Mouse (Mus musculus) liver, embryonic 14 days (tissue): ENCODE measurements around the gene Tmem40. TPM values are rescaled to one million over a fixed set of nuclear protein-coding genes. Genes with fewer than 3 reads are reported as not detected.

Experiments used
- polyA plus RNA-seq: library from polyadenylated mRNA; depleted of rRNA; stranded (reverse); fragments of >200 nt; gene quantifications from 2 replicates; pipeline ENCODE4 v1.2.3, GENCODE M21; 2012; rRNA removed

Gene Tmem40
- 18.6 and 18.9 TPM in 2 replicates for polyA plus RNA-seq

DNA sequence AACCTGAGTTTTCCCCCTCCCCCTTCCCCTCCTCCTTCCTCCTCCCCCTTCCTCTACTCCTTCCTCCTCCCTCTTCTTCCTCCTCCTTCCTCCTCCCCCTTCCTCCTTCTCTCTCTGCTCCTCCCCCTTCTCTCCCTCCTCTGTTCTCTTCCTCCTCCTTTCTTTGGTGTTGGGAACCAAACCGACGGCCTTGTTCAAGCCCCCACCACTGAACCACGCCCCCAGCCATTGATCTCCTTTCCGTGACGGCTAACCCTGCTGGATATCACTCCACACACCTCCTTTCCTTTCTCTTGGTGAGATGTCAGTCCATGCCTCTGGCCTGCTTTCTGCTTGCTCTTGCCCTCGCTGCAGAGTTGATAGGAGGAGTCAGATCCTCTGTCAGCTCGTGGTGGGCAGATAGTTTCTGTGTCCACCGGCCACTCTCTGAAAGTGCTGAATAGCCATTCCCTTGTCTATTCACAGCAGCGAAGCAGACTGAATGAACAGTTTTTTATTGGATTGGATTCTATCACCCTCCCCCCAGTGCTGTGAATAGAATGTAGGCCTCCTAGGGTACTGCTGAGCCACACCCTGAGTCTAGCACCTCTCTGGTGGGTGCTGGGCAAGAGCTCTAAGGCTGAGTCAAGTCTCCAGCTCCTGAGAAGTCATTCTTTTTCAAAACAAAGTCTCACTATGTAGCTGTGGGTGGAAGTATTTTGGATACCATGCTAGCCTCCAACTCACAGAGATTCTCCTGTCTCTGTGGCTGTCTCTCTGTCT lies at the start of gene Tmem40:
Gene Tmem40 (minus strand): TSS at position 416 of the 762 bp plus-strand sequence.

DNA sequence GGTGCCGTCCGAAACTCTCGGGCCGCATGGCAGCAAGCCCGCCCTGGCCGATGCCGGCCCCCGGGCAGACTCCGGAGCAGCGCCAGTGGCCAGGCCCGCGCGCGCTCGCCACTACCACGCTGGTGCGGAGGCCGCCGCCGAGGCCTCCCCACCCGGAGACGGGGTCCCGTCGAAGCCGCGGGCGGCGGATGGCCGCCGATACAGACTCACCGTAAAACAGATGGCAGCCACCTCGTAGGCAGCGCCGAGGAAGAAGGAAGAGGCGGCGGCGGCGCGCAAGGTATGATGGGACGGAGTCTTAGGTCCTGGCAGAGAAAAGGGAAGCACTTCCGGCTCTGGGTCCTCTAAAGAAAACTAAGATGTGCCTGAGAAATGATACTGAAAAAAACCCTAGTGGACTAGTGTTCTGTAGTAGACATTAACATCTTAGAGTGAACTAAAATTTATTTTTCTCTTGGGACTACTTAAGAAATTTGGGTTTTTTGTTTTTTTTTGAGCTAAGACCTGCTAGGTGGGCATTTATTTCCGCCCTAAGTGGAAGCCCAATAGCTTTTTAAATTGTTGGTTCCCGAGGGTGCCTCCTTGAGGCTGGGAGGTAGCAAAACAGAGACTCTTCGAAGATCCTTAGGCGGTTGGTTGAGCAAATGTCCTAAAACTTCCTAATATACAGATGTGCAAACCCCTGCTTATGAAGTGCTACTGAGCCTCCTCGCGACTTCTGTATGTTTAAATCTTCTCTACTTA lies 46.5 kb upstream of the Tmem40 start, which contains the start of gene Rpl32:
Gene Rpl32 (minus strand): TSS at position 260 of the 744 bp plus-strand sequence.

DNA sequence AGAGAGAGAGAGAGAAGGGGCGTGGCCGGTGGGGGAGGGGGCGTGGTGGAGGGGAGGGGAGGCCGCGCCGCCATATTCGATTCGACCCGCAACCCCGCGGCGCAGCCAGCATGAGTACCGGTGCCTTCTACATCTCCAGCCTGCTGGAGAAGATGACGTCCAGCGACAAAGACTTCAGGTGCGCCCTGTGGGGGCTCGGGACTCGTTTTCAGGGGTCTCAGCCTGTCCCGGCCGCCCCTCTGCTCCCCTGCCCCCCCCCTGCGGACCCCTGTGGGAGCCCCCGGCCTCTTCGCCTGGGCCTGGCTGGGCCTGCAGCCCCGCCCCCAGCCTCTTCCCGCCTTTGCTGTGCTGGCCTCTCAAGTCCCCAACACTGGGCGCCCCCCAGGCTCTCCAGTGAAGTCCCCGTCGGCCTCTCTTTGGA lies 12.3 kb upstream of the Tmem40 start, which contains the start of gene Cand2:
Gene Cand2 (plus strand): TSS at position 38 of the 421 bp plus-strand sequence.

Other genes with a start within 250 kb of the Tmem40 start
- gene Tsen2, start 217.7 kb downstream of the Tmem40 start, polyA plus RNA-seq = 4.4 and 4.8 TPM in 2 replicates
- 5.5 and 5.6 TPM in 2 replicates for gene Mkrn2os, start 169.8 kb downstream of the Tmem40 start, polyA plus RNA-seq
- gene Mkrn2, start 160.5 kb downstream of the Tmem40 start, polyA plus RNA-seq = 7.1 and 7.4 TPM in 2 replicates
- 40.0 and 45.1 TPM in 2 replicates for gene Raf1, start 85.8 kb downstream of the Tmem40 start, polyA plus RNA-seq
- gene Cand2, start 12.1 kb upstream of the Tmem40 start, polyA plus RNA-seq = 2.2 and 2.5 TPM in 2 replicates
- 2,015 and 2,031 TPM in 2 replicates for gene Rpl32, start 46.3 kb upstream of the Tmem40 start, polyA plus RNA-seq
- 0.05 and 0.08 TPM in 2 replicates for gene Efcab12, start 76.0 kb upstream of the Tmem40 start, polyA plus RNA-seq
- 6.8 and 7.6 TPM in 2 replicates for gene Mbd4, start 91.0 kb upstream of the Tmem40 start, polyA plus RNA-seq
- gene Ift122, start 91.1 kb upstream of the Tmem40 start, polyA plus RNA-seq = 1.5 and 1.6 TPM in 2 replicates
- 0.02 and 0.10 TPM in 2 replicates for gene Rho, start 169.3 kb upstream of the Tmem40 start, polyA plus RNA-seq
- not detected in 2 replicates for gene H1foo, start 182.5 kb upstream of the Tmem40 start, polyA plus RNA-seq
- 12.7 and 13.5 TPM in 2 replicates for gene Plxnd1, start 232.6 kb upstream of the Tmem40 start, polyA plus RNA-seq